Mouse (Mus musculus): ENCODE measurements at regions not wholly inside any gene's neighbourhood (a gene's known extent, or its start where the extent isn't known, plus 50 kb on each side); places are given as distances from the start of the nearest gene placed in this dataset.

GRCm38 (mm10) chr9:61855686-61856085 is 58.7 kb downstream of the Rplp1 start:
- TF ChIP-seq CTCF (IDR thresholded peaks at IDR 0.05; ENCODE audit: low read depth), result no peak
- no peak for TF ChIP-seq EP300 (optimal IDR thresholded peaks at IDR 0.05)

All from stomach, postnatal 0 days (tissue).